Mouse (Mus musculus) T-helper 17 cell (primary cell): Measurements from ENCODE around the gene Phf13.

Experiments
- in situ Hi-C, 2 experiments: fragments of 300-600 bp; cut with MboI, MseI; formaldehyde crosslinking; loops; 1 replicate in 1 of 2; 2 replicates in 1 of 2; pipeline ENCODE4 v1.15.1; 2025; ENCODE audit warnings: high pct_unique_total_duplicates in 2 of 2

Gene Phf13

DNA sequence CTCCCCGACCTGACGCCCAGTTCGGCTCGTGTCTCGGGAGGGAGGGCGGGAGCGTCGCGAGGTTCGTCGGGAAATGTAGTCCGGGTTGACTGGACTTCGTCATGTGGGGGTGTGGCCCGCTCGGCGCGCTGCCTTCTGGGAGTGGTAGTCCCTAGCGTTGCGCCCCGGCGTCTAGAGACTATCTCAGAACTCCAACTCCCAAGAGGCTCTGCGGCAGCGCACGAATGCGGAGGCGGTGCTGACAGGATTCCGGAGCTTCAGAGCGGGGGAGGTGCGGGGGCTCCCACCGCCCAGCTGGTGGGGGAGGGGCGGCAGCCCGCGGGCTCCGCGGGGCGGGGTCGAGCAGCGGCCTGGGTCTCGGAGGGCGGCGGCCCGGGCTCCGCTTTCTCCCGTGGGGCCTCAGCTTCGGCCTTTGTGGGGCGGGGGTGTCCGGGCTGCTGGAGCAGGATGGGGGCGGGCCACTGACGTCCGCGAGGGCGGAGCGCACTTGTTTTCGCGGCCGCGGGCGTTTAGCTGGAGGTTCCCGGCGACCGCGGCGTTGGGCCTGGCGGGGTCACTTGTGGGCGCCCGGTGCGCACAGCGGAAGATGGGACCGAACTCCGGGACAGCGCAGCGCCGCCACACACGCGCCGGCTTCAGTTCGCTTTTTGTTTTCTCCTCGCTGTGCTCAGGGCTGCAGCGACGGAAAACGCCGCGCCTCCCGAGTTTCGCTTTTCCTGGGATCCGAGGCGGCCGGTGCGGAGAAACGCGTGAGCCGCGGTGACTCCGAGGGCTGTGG, at the start of gene Phf13:
Gene Phf13, minus strand, starts transcription at position 86 of the 778 bp plus-strand sequence.
- in situ Hi-C loops = loop anchor here (25.0 kb wide), 2 partner anchors 1759 to 1966 kb away; partner anchors contain the start of genes A430005L14Rik (in 1 of the 2) and Eno1 (in 1 of the 2)

DNA sequence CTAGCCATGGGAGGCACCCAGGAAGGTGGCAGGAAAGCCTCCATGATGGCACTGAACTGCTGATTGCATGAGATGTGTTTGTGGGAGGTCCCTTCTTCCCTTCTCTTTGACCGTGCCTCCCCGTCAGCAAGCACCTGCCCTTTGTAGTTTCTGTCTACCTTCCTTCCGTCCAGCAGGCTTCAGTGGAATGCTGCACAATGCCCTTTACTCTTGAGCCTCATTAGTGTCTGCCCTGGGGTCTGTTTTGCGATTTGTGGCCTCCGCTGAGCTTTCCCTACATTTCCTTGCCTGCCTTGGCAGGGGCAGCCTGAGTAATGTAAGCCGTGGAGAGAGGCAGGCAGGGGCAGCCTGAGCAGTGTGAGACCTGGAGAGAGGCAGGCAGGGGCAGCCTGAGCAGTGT, 48.6 kb upstream of the Phf13 start:
- in situ Hi-C loops = loop anchor here in 1 of 2 experiments (10.0 kb wide), 1 partner anchor 60 kb away; no protein-coding TSS in a partner anchor

DNA sequence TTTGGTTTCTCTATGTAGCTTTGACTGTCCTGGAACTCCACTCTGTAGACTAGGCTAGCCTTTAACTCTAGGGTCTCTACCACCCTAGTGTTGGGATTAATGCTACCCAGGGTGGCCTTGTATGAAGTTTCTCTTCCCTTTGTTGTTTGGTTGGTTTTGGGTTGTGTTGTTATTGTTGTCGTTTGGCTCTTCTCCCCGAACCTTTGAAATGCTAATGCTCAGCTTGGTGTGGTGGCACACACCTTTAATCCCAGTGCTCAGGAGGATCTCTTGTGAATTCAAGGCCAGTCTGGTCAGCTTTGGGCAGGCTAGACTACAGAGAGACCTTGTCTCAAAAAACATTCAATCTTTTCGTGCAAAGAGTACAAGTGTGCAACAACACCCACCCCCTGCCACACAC, 47.1 kb upstream of the Phf13 start:
- in situ Hi-C loops = loop anchor here in 1 of 2 experiments (10.0 kb wide), 1 partner anchor 62 kb away; no protein-coding TSS in a partner anchor

DNA sequence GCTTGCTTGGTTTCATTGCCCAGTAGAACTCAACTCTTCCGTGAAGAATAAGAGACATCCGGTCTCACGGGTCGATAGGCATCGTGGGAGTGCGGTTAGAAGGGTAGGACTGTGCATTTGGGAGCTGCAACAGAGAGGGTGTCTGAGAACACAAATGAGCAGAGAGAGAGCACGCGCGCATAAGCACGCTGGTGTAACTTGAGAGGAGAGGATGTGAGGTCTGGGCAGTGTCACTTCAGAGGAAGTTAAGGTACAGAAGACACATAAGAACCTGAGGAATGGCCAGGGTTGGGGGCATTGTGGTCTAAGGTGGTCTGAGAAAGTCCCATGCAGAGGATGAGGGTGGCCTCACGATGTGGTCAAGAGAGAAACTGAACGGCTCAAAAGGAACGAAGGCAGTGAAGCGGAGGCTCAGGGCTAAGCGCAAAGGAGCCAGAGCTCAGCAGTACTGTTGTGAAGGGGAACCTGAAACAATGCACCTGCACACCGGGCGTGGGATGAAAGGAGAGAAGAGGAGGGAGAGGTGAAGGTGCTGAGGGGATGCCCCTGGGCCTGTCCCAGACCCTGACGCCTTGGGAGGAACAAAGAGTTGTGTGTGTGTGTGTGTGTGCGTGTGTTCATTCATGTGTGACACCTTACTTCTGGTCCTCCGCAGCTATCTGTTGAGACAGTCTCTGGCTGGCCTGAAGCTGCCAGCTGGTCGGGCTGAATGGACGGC, 46.0 kb upstream of the Phf13 start:
- in situ Hi-C loops = loop anchor here in 1 of 2 experiments (10.0 kb wide), 1 partner anchor 63 kb away; no protein-coding TSS in a partner anchor

DNA sequence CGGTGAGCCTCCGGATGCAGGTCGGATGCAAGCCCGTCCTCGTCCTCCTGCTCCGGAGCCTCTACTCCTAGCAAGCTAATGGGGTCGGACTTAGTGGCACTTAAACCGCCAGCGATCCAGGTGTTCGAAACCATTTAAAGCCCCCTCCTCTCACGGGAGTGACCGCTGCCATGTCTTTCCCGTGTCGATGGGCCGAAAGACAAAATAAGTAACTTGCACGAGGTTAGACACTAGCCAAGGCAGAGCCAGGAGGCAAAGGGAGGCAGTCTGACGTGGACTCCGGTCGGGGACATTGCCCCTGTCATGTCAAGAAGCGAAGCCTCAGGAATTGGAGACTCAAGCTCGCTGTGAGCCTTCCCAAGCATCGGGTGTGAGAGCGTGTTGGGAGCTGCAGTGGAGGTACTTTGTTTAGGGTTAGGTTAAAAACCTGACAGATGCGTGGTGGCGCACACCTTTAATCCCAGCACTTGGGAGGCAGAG, 43.8 kb upstream of the Phf13 start:
- in situ Hi-C loops = loop anchor here (10.0 kb wide), 2 partner anchors 65 to 1665 kb away; no protein-coding TSS in a partner anchor

DNA sequence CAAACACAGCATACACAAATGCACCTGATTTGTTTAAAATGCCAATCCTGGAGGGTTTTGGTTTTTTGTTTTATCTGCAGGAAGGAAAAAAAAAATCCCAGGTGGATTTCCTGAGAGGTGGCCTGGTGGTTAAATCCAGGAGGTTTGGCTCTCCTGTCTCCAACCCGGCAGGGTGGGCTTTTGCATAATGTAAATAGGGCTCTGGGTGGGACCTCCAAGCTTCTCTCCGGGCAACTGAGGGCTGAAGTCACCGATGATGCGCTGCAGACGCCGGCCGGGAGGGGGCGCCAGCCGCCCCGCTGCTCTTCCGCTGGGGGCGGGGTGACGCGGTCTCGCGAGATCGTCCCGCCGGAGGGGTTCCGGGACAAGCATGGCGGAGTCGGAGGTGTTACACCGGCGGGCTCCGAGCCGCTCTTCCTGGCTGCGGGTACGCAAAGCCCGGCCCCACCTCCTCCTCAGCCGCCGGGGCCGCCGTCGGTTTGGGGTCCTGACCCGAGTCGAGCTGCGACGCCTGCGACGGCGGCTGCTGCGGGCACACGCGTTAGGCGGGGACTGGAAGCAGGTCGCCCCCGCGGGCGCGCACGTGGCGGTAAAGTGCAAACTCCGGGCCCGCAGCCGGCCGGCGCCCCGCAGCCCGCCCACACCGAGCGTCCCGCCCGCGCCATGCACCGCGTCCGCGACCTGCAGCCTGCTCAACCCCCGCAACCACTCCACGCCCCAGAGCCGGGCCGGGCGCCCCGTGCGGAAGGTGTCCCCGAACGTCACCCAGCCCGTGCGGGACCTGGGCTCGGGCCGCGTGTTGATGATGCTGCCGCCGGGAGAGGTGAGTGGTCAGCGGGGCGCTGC, 43.1 kb upstream of the Phf13 start, which contains the start of gene Nol9:
Gene Nol9, plus strand, starts transcription at position 337 of the 846 bp plus-strand sequence.
- in situ Hi-C loops = loop anchor here in 1 of 2 experiments (10.0 kb wide), 1 partner anchor 1664 kb away; no protein-coding TSS in a partner anchor

DNA sequence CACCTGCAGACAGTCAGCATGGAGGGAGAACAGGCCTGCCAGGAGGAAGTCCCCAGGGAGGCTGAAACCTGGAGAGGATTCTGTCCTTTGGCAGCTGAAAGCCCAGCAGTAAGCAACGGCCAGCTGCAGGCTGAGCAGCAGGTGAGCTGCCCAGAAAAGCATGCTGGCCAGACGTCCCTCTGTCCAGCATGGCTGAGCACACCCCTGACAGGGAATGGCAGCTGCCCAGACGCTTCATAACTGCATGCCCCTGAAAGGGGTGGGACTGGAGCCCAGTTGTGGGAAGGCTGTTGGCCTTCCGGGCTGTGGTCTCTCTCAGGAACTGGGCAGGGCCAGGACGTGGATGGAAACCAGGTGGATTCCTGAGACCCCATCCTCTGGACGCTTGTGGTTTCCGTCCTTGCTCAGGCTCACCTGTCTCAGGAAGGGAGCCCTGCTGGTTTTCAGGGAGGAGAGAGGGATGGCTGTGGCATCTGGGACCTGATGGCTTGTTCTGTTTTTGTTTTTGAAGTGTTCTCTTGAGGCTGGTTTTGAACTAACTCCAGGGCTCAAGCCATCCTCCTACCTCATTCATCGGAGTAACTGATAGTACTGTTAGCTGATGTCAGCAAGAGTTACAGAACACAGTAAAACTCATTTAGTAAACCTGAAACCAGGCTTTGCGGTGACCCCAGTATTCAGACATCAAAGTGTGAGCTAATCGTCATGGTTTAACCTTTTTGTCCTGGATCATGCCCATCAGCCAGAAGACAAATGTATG, 42.3 kb upstream of the Phf13 start, which contains the start of gene Tas1r1:
Gene Tas1r1, minus strand, starts transcription at position 344 of the 760 bp plus-strand sequence.
- in situ Hi-C loops = loop anchor here in 1 of 2 experiments (10.0 kb wide), 1 partner anchor 1664 kb away; no protein-coding TSS in a partner anchor

DNA sequence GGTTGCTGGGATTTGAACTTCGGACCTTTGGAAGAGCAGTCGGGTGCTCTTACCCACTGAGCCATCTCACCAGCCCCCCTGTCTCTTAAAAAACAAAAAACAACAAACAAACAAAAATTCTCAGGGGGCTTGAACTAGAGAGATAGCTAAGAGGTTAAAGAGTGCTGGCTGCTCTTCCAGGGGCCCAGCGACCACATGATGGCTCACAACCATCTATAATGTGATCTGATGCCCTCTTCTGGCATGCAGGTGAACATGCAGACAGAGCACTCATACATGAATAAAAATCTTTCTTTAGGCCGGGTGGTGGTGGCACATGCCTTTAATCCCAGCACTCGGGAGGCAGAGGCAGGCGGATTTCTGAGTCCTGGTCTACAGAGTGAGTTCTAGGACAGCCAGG, 40.4 kb upstream of the Phf13 start:
- in situ Hi-C loops = loop anchor here in 1 of 2 experiments (10.0 kb wide), 1 partner anchor 1662 kb away; no protein-coding TSS in a partner anchor

DNA sequence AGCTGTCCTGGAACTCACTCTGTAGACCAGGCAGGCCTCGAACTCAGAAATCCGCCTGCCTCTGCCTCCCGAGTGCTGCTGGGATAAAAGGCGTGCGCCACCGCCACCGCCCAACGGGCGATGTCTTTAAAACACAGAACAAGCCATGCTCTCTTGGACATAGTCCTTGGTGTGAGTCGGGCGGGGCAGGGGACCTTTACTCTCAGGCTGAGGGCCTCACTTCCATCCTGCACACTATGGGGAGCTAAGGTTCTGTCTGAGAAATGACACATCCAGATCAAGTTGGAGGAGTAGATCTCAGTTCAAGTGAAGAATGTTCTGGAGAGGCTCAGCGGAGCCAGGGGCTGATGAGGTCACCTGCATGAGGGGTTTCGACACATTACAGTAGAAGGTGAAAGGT, 36.9 kb upstream of the Phf13 start:
- in situ Hi-C loops = loop anchor here in 1 of 2 experiments (10.0 kb wide), 1 partner anchor 1658 kb away; no protein-coding TSS in a partner anchor

DNA sequence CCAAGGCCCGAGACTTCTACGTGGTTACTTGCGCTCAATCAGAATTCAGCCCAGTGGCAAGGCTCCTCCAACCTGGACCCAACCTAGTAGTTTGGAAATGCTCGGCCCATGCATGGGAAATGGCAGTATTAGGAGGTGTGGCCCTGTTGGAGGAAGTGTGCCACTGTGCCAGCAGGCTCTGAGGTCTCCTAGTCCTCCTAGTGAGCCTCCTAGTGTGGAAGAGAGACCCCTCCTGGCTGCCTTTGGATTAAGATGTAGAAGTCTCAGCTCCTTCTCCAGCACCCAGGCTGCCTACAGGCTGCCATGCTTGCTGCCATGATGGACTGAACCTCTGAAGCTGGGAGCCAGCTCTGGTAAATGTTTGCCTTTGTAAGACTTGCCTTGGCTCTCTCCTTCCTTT, 33.9 kb upstream of the Phf13 start:
- in situ Hi-C loops = loop anchor here (5.0 to 10.0 kb wide), 2 partner anchors 48 to 1655 kb away; no protein-coding TSS in a partner anchor

DNA sequence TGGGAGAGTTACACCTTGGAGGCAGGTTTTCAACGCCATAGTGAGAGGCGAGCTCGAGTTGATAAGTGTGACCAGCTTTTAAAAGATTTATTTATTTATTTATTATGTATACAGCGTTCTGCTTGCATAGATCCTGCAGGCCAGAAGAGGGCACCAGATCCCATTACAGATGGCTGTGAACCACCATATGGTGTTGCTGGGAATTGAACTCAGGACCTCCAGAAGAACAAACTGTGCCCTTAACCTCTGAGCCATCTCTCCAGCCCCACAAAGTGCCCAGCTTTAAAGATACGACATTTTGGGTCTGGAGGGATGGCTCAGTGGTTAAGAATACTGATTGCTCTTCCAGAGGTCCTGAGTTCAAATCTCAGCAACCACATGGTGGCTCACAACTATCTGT, 33.0 kb upstream of the Phf13 start:
- in situ Hi-C loops = loop anchor here (5.0 kb wide), 1 partner anchor 47 kb away; no protein-coding TSS in a partner anchor

DNA sequence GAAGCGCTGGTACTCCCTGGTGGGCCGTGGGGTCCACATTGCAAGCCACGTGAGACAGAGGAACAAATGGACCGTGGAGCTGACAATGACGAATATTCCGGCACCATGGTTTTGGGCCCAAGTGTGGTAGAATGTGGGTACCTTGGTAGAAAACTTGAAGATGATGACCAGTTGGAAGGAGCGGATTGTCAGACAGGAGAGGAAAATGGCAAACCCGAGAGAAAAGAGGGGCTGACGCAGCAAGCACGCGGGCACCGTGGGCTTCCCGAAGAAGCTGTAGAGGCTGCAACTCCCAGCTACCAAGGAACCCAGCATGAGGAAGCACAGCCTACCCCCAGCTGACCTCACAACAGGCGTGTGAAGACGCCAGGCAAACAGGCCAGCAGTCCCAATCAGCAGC, 32.4 kb upstream of the Phf13 start:
- in situ Hi-C loops = loop anchor here (5.0 kb wide), 1 partner anchor 46 kb away; no protein-coding TSS in a partner anchor

DNA sequence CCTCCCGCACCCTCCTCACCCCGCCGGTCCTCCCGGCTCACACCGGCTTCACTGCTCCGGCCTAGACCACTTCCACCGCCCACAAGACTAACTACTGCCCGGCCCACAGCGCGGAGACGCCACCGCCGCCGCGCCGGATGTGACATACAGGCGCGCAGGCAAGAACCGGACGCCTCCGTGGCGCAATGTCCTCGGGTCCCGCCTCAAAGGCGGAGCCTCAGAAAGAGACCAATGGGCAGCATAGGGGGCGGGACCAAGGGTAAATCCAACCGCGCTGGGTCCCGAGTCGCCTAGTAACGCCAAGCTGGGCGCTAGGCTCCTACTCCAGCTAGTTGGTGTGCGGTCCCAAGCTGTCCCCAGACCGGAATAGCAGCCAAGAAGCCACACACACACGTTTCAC, 31.5 kb upstream of the Phf13 start, which contains the start of gene Zbtb48:
Gene Zbtb48, minus strand, starts transcription at position 148 of the 400 bp plus-strand sequence.
- in situ Hi-C loops = loop anchor here (5.0 kb wide), 1 partner anchor 45 kb away; no protein-coding TSS in a partner anchor

DNA sequence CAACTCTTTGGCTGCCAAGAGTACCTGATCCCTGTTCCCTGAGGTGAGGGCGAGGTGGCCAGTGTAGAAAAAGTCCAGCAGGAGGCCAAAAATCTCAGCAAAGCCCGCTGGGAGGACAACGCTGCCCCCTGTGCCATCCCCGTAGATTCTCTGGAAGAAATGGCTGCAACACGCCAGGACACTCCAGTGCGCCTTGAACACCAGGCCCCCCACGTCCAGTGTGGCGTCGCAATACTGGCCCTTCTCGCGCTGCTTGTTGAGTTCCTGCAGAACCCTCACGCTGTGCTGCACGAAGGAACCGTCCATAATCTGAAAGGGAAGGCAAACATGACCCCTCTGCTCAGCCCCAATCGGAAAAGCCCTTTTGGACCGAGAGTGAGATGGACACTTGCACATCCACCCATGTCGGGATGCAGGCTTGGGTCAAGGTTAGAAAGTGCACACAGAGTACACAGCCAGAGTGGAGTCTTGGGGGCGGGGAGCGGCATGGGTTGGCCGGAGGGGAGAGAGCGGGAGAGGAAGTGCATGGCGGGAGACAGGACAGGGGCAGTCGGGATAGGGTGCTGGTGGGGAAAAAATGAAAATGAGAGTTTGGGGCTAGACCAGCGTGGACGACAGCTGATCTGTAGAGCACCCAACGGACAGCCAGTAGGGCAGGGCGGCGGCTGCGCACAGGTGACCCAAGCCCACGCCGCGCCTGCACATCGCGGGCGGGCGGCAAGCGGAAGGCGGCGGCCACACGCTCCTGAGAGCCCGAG, 30.9 kb upstream of the Phf13 start:
- in situ Hi-C loops = loop anchor here (5.0 kb wide), 1 partner anchor 45 kb away; no protein-coding TSS in a partner anchor

DNA sequence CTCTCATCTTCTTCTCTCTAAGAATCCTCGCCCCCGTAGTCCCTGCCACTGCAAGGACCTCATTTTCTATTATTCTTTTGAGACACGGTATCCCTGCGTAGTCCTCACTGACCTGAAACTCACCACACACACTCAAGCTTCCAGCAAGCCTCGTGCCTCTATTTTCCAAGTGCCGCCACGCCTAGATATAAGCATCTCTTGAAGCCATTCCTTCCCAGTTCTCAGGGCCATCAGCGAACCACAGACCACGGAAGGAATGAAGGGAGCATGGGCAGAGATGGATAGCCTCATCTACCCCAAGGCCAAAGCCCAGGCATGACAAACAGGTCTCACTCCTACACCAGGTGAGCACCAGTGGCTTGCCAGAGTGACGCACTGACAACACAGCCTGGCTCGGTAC, 28.5 kb upstream of the Phf13 start:
- in situ Hi-C loops = no loop called here

DNA sequence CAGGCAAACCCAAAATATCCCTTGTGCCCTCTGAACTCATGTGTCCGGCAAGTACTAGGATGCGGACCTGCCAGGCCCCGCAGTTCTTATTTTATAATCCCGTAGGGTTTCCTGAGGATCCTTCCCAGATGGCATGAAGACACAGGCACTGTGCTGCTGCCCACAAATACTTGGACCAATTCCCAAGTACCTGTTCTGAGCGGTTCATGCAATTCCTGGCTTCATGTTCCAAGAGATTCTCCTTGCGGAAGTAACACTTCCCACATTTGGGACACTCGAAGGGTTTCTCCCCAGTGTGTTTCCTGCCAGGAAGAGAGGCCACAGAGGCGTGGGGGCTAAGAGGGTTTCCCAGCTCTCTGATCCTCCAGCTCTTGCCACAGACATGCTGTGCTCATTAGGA, 26.4 kb upstream of the Phf13 start:
- in situ Hi-C loops = no loop called here

DNA sequence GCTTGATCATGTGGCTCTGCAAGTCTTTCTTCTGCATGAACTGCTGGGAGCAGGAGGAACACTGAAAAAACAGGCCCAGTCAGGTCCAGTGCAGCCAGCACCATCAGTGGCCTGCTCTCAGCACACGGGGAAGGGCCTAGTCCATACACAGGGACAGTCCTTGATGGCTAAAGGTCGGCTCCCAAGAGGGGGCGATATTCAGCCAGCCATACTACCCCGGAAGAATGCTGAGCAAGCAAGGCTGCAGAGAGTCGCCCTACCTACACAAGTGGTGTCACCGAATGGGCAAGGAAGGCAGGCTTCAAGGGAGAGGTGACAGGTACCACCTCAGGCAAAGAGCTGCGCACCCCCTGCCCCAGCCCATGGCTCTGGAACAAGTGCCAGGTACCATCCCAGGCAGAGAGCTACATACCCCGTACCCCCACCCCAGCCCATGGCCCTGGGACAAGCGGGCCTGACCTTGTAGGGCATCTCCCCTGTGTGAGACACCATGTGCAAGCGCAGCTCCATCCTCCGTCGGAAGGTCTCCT, 25.6 kb upstream of the Phf13 start:
- in situ Hi-C loops = no loop called here

DNA sequence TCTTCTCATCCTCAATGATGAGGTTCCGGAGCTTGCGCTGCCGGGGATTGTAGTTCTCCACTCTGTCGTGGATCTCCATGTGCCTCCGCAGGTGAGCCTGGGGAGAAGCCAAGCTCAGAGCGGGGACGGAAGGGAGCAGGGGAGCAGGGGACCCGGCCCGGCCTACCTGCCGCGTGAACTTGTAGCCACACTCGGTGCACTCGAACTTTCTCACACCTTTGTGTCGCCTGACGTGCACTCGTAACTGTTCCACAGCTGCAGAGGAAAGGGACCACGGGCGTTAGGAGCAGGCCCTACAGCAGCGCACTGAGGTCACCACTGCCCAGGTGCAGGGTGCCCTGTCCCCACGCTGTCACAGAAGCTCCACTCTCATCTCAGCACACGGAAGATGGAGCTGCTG, 24.0 kb upstream of the Phf13 start:
- in situ Hi-C loops = no loop called here
